ENCODE assay signal across 13 mouse cellular contexts in the genomic region with DNA sequence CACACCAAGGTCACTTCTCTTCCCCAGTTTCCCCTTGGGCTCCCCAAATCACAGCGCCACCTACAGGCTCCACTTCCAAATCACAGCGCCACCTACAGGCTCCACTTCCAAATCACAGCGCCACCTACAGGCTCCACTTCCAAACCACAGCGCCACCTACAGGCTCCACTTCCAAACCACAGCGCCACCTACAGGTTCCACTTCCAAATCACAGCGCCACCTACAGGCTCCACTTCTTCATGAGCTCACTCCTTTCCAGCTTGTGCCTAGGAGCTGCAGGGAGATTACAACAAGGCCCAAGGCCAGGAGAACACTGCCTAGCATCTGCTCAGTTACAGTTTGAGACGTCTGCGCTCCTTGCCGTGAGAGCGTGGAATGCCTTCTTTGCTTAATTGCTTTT. TPM values are rescaled to one million over a fixed set of nuclear protein-coding genes. Genes with fewer than 3 reads are reported as not detected.
A peak's percentile ranks its signal among the peaks of the same experiment; 100 is the strongest.
DNase-seq lines count a peak whose midpoint lies in the region; ATAC-seq and TF ChIP-seq lines count a peak whose summit lies in the region.
"Not testable (repeated sequence)": the region's sequence is repeated elsewhere in the genome, so short reads cannot be mapped to it uniquely, and the experiment has no call there.
"Had no signal": no experiment of that assay in that cellular context is flagged by ENCODE, and none has a peak within 500 bp of the region (broad histone marks: within the 10 kb centered on the region; RNA-seq: fewer than 3 reads in every experiment).

No protein-coding gene starts in this region.

- TF ChIP-seq POLR2A in brain, embryonic 14.5 days (IDR thresholded peaks at IDR 0.05; ENCODE audit: borderline replicate concordance, extremely low read depth, insufficient read depth, insufficient read length, poor library complexity, severe bottlenecking); kidney, adult 2 months (IDR thresholded peaks at IDR 0.05; ENCODE audit: low read depth, low read length); lung, adult 2 months (IDR thresholded peaks at IDR 0.05; ENCODE audit: borderline replicate concordance, extremely low read depth, low read depth, low read length): not testable (repeated sequence)

- not testable (repeated sequence) for H3K4me3 ChIP-seq in kidney, adult 2 months (ENCODE audit: insufficient read depth, low read depth, low read length); lung, adult 2 months (replicated peaks; ENCODE audit: extremely low read depth, low read depth, low read length)

- DNase-seq in 416B (ENCODE audit: low read depth) (peak; percentile 9), NIH3T3 (ENCODE audit: low read depth) (peak; percentile 15)
- not testable (repeated sequence) for DNase-seq in brain, embryonic 14.5 days (ENCODE audit: low read depth); kidney, adult 2 months; lung, adult 2 months
- peak; percentile 67 for DNase-seq in naive thymus-derived CD4-positive, alpha-beta T cell, adult 2 months (ENCODE audit: low read depth)
- peak; percentile 53 for DNase-seq in splenic B cell, adult 2 months (ENCODE audit: low read depth, low spot score)

- H3K4me1 ChIP-seq in kidney, adult 2 months (ENCODE audit: control insufficient read depth, insufficient read depth, low read length); lung, adult 2 months (ENCODE audit: control insufficient read depth, insufficient read depth, low read length): not testable (repeated sequence)

- H3K27ac ChIP-seq in kidney, adult 2 months (ENCODE audit: insufficient read depth, low read depth, low read length): not testable (repeated sequence)

- H3K36me3 ChIP-seq in kidney, adult 2 months (ENCODE audit: control insufficient read depth, insufficient read depth, low read length); splenic B cell, adult 2 months (ENCODE audit: control insufficient read depth, insufficient read depth, low read length, poor library complexity, severe bottlenecking): not testable (repeated sequence)

- ATAC-seq in granulocyte monocyte progenitor cell, adult 5-6 weeks (replicated peaks; ENCODE audit: poor library complexity, severe bottlenecking): peak; percentile 50

- WGBS in kidney, adult 2 months: 90% methylated on average over 10 of the region's 10 CpGs
- WGBS in lung, adult 2 months: 92% methylated on average over 10 of the region's 10 CpGs

- not testable (repeated sequence) for H3K27me3 ChIP-seq in kidney, adult 2 months (replicated peaks; ENCODE audit: control insufficient read depth, insufficient read depth, low read length); splenic B cell, adult 2 months (ENCODE audit: control insufficient read depth, insufficient read depth, low read length, poor library complexity, severe bottlenecking)

- peak; percentile 23; the same call in 1 of the 2 replicates for TF ChIP-seq CTCF in brain, embryonic 14.5 days (IDR thresholded peaks at IDR 0.05; ENCODE audit: borderline replicate concordance, extremely low read depth, insufficient read depth, insufficient read length)
- peak; percentile 55 for TF ChIP-seq CTCF in kidney, adult 2 months (conservative IDR thresholded peaks at IDR 0.05; ENCODE audit: insufficient read depth, insufficient read length, low read depth, low read length)
- TF ChIP-seq CTCF in lung, adult 2 months (IDR thresholded peaks at IDR 0.05; ENCODE audit: insufficient read depth, low read length): peak; percentile 29

RNA-seq across cellular contexts. Expression of gene Ctcfl, which starts 22.0 kb away (rescaled TPM):
- not detected in 2 replicates for polyA plus RNA-seq in brain, embryonic 14.5 days (2012; rRNA removed)
- total RNA-seq in granulocyte monocyte progenitor cell, adult 5-6 weeks (2014; fragmentation: Nextera tagmentation): not detected in 2 replicates
- total RNA-seq in granulocyte monocyte progenitor cell, adult 5-6 weeks (2017): not detected in 2 replicates
- 0.03 TPM in 2 replicates for polyA plus RNA-seq in kidney, adult 2 months (2012; rRNA removed)
- not detected in 2 replicates for polyA plus RNA-seq in lung, adult 2 months (2012; rRNA removed)
- total RNA-seq: layer of hippocampus, postnatal 36 days had no signal
- polyA plus RNA-seq: forebrain, embryonic 14.5 days; urinary bladder, adult 2 months had no signal

RNA-seq across cellular contexts. Expression of gene Pck1, which starts 55.5 kb away (rescaled TPM):
- not detected in 2 replicates for polyA plus RNA-seq in brain, embryonic 14.5 days (2012; rRNA removed)
- not detected in 2 replicates for total RNA-seq in granulocyte monocyte progenitor cell, adult 5-6 weeks (2014; fragmentation: Nextera tagmentation)
- total RNA-seq in granulocyte monocyte progenitor cell, adult 5-6 weeks (2017): not detected in 2 replicates
- 648 and 871 TPM in 2 replicates for polyA plus RNA-seq in kidney, adult 2 months (2012; rRNA removed)
- 7.9 and 14.0 TPM in 2 replicates for polyA plus RNA-seq in lung, adult 2 months (2012; rRNA removed)
- total RNA-seq: layer of hippocampus, postnatal 36 days had no signal
- polyA plus RNA-seq: embryonic facial prominence, embryonic 15.5 days; forebrain, embryonic 14.5 days; limb, embryonic 10.5 days had no signal

Comparison
In these comparisons a context has a peak if more than half of its experiments do, and no peak if none do; other contexts are left out.
1. RNA of gene Pck1, which starts 55.5 kb away (polyA plus RNA-seq): 648 to 871 TPM in kidney, adult 2 months; 7.9 to 14.0 TPM in lung, adult 2 months and not detected in brain, embryonic 14.5 days; every median in the first group is over 10 times any median in the second.
2. Peak in every context shown above with its lines, with median percentiles within 50 percentile points of each other: CTCF ChIP-seq.